Comparison of ENCODE assay signal across 10 mouse cellular contexts in the genomic region with DNA sequence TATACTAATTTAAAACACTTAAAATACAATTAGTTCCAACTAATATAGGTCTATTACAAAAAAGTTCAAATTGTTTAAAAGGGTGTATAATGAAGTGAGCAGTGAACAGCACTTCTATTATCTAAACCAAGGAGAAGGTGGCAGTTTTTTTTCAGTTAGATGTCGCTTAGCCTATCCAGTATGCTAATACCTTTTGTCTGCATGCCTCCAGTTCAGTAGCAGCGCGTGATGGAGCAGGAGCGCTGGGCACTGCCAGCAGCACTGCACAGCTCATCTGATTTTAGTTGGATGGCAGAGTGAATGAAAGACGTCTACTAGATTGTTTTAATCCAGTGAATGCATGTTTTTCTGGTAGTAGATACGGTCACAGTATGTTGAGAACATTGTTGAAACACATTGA. TPM values are rescaled to one million over a fixed set of nuclear protein-coding genes. Genes with fewer than 3 reads are reported as not detected.
DNase-seq lines count a peak whose midpoint lies in the region; ATAC-seq lines count a peak whose summit lies in the region.
"Had no signal": no experiment of that assay in that cellular context is flagged by ENCODE, and none has a peak within 500 bp of the region (broad histone marks: within the 10 kb centered on the region; RNA-seq: fewer than 3 reads in every experiment).

No protein-coding gene starts in this region.

- no peaks in the 10 kb centered on the region for H3K27me3 ChIP-seq in limb, embryonic 13.5 days
- H3K27me3 ChIP-seq in limb, embryonic 10.5 days (ENCODE audit: low read depth, poor library complexity, severe bottlenecking): no peaks in the 10 kb centered on the region
- H3K27me3 ChIP-seq in forebrain, embryonic 13.5 days: no peaks in the 10 kb centered on the region
- H3K27me3 ChIP-seq in hindbrain, embryonic 16.5 days (replicated peaks; ENCODE audit: control insufficient read depth, insufficient read depth, low read length): no peaks in the 10 kb centered on the region
- H3K27me3 ChIP-seq in neural tube, embryonic 14.5 days (ENCODE audit: control insufficient read depth, insufficient read depth, low read length): no peaks in the 10 kb centered on the region
- H3K27me3 ChIP-seq: lung, embryonic 15.5 days had no signal

- intact Hi-C loops in left cerebral cortex, postnatal 4 days (cut with DNase I): no loop called here

- ATAC-seq in limb, embryonic 13.5 days (ENCODE audit: low FRiP score, low read depth): no peak
- ATAC-seq in forebrain, embryonic 13.5 days: peak; percentile 94
- peak; percentile 77 for ATAC-seq in hindbrain, embryonic 16.5 days
- peak; percentile 47; the same call in 1 of the 2 replicates for ATAC-seq in neural tube, embryonic 14.5 days (ENCODE audit: low read depth)

- WGBS in limb, embryonic 13.5 days: 84% methylated on average over 6 of the region's 6 CpGs
- WGBS in limb, embryonic 10.5 days: 87% methylated on average over 6 of the region's 6 CpGs
- 3% methylated on average over 6 of the region's 6 CpGs for WGBS in forebrain, embryonic 13.5 days
- 17% methylated on average over 6 of the region's 6 CpGs for WGBS in hindbrain, embryonic 16.5 days
- 25% methylated on average over 6 of the region's 6 CpGs for WGBS in neural tube, embryonic 14.5 days

- no peaks in the 10 kb centered on the region for H3K9me3 ChIP-seq in limb, embryonic 13.5 days
- H3K9me3 ChIP-seq in limb, embryonic 10.5 days (replicated peaks): no peaks in the 10 kb centered on the region
- H3K9me3 ChIP-seq in forebrain, embryonic 13.5 days (replicated peaks): no peaks in the 10 kb centered on the region
- no peaks in the 10 kb centered on the region for H3K9me3 ChIP-seq in hindbrain, embryonic 16.5 days (ENCODE audit: control insufficient read depth, low read length)
- no peaks in the 10 kb centered on the region for H3K9me3 ChIP-seq in neural tube, embryonic 14.5 days (ENCODE audit: control insufficient read depth, low read length)
- H3K9me3 ChIP-seq: lung, embryonic 15.5 days had no signal

- H3K9ac ChIP-seq in limb, embryonic 13.5 days: no peak overlapping the region
- no peak overlapping the region for H3K9ac ChIP-seq in forebrain, embryonic 13.5 days
- H3K9ac ChIP-seq in hindbrain, embryonic 16.5 days (ENCODE audit: low read depth, low read length): no peak overlapping the region
- H3K9ac ChIP-seq in neural tube, embryonic 14.5 days (replicated peaks; ENCODE audit: low read depth, low read length): no peak overlapping the region
- H3K9ac ChIP-seq: lung, embryonic 15.5 days had no signal

- H3K4me2 ChIP-seq in limb, embryonic 13.5 days (replicated peaks): no peak overlapping the region
- H3K4me2 ChIP-seq in forebrain, embryonic 13.5 days: peak overlapping the region; percentile 17
- peak overlapping the region; percentile 31; the same call in 1 of the 2 replicates for H3K4me2 ChIP-seq in hindbrain, embryonic 16.5 days (ENCODE audit: low read length)
- H3K4me2 ChIP-seq in neural tube, embryonic 14.5 days (ENCODE audit: low read depth, low read length): no peak overlapping the region
- H3K4me2 ChIP-seq: lung, embryonic 15.5 days had no signal

- H3K4me1 ChIP-seq in limb, embryonic 13.5 days: peaks cover 8% of the 10 kb centered on the region; the same call in 1 of the 2 replicates
- no peaks in the 10 kb centered on the region for H3K4me1 ChIP-seq in limb, embryonic 10.5 days
- peaks cover 33% of the 10 kb centered on the region for H3K4me1 ChIP-seq in forebrain, embryonic 13.5 days
- H3K4me1 ChIP-seq in hindbrain, embryonic 16.5 days (ENCODE audit: control insufficient read depth, insufficient read depth, low read depth, low read length): no peaks in the 10 kb centered on the region; the same call in none of the 2 replicates
- H3K4me1 ChIP-seq in neural tube, embryonic 14.5 days (ENCODE audit: control insufficient read depth, insufficient read depth, low read length): peaks cover 2% of the 10 kb centered on the region; the same call in 1 of the 2 replicates
- H3K4me1 ChIP-seq: lung, embryonic 15.5 days had no signal

- H3K27ac ChIP-seq in limb, embryonic 13.5 days: peak overlapping the region; percentile 33; the same call in 1 of the 2 replicates
- no peak overlapping the region for H3K27ac ChIP-seq in limb, embryonic 10.5 days
- peak overlapping the region; percentile 65 for H3K27ac ChIP-seq in forebrain, embryonic 13.5 days
- peak overlapping the region; percentile 61 for H3K27ac ChIP-seq in hindbrain, embryonic 16.5 days (ENCODE audit: low read depth, low read length)
- no peak overlapping the region for H3K27ac ChIP-seq in neural tube, embryonic 14.5 days (ENCODE audit: low read depth, low read length)
- H3K27ac ChIP-seq: lung, embryonic 15.5 days had no signal

- no peak overlapping the region for H3K4me3 ChIP-seq in limb, embryonic 13.5 days
- no peak overlapping the region for H3K4me3 ChIP-seq in limb, embryonic 10.5 days
- no peak overlapping the region for H3K4me3 ChIP-seq in forebrain, embryonic 13.5 days
- no peak overlapping the region for H3K4me3 ChIP-seq in hindbrain, embryonic 16.5 days (ENCODE audit: low read length)
- no peak overlapping the region for H3K4me3 ChIP-seq in neural tube, embryonic 14.5 days (ENCODE audit: low read depth, low read length)
- H3K4me3 ChIP-seq: lung, embryonic 15.5 days had no signal

- DNase-seq in limb, embryonic 10.5 days (ENCODE audit: low spot score): no peak
- DNase-seq in left cerebral cortex, postnatal 4 days: no peak
- no peak for DNase-seq in gastrocnemius, postnatal 10 days
- no peak for DNase-seq in T-cell, adult 2 months (ENCODE audit: low spot score)
- DNase-seq: layer of hippocampus, adult 9-11 months had no signal

- peaks cover 9% of the 10 kb centered on the region; the same call in 1 of the 2 replicates for H3K36me3 ChIP-seq in limb, embryonic 13.5 days
- H3K36me3 ChIP-seq in limb, embryonic 10.5 days: peaks cover 15% of the 10 kb centered on the region
- 0 out of 2 replicates have a peak, but pooled peaks cover 8% of the 10 kb centered on the region for H3K36me3 ChIP-seq in forebrain, embryonic 13.5 days (ENCODE audit: poor library complexity, severe bottlenecking)
- no peaks in the 10 kb centered on the region for H3K36me3 ChIP-seq in hindbrain, embryonic 16.5 days (ENCODE audit: control insufficient read depth, insufficient read depth, low read length)
- no peaks in the 10 kb centered on the region for H3K36me3 ChIP-seq in neural tube, embryonic 14.5 days (ENCODE audit: control insufficient read depth, insufficient read depth, low read length)
- H3K36me3 ChIP-seq: lung, embryonic 15.5 days had no signal

RNA-seq across cellular contexts. Expression of gene Bmpr2, which starts 25.8 kb away (rescaled TPM):
- polyA plus RNA-seq in limb, embryonic 13.5 days (2015; fragmentation: Nextera tagmentation; extraction: Ambion mirVana): 11.2 and 12.0 TPM in 2 replicates
- polyA plus RNA-seq in limb, embryonic 10.5 days (2016; fragmentation: Nextera tagmentation; extraction: Ambion mirVana): 5.1 and 8.0 TPM in 2 replicates
- 12.4 and 12.6 TPM in 2 replicates for polyA plus RNA-seq in forebrain, embryonic 13.5 days (2015; fragmentation: Nextera tagmentation; extraction: Ambion mirVana)
- 9.6 and 10.1 TPM in 2 replicates for polyA plus RNA-seq in hindbrain, embryonic 16.5 days (2015; fragmentation: Nextera tagmentation; extraction: Ambion mirVana)
- polyA plus RNA-seq in neural tube, embryonic 14.5 days (2014; fragmentation: Nextera tagmentation; extraction: Ambion mirVana): 20.6 and 21.6 TPM in 2 replicates
- total RNA-seq in left cerebral cortex, postnatal 4 days (2021): 100 to 1,000 TPM in 1 of 2 experiments, 10 to 100 TPM in 1; 99.7 to 104 TPM
- 10 to 100 TPM; 36.4 to 41.5 TPM for total RNA-seq in gastrocnemius, postnatal 10 days (2021)

Comparison
In these comparisons a context has a peak if more than half of its experiments do, and no peak if none do; other contexts are left out.
1. H3K27ac ChIP-seq: peak in limb, embryonic 13.5 days (single experiment), forebrain, embryonic 13.5 days (single experiment) and hindbrain, embryonic 16.5 days (single experiment); none in limb, embryonic 10.5 days (single experiment) and neural tube, embryonic 14.5 days (single experiment).
2. H3K4me2 ChIP-seq: peak in forebrain, embryonic 13.5 days (single experiment) and hindbrain, embryonic 16.5 days (single experiment); none in limb, embryonic 13.5 days (single experiment) and neural tube, embryonic 14.5 days (single experiment).